Mouse (Mus musculus) frontal cortex, postnatal 14 days (tissue): Measurements from ENCODE around the gene Abca6.
A peak's percentile ranks its signal among the peaks of the same experiment; 100 is the strongest.

Experiments used
- DNase-seq, 2 experiments: peaks; one replicate each; pipeline ENCODE4 v3.0.0; 2022; ENCODE audit warnings: low spot score in 2 of 2

Gene Abca6

GRCm38 (mm10) chr11:110196561-110197306 lies 54.8 kb downstream of the Abca6 start:
- no peak for DNase-seq

GRCm38 (mm10) chr11:110195310-110195709 lies 56.3 kb downstream of the Abca6 start:
- no peak for DNase-seq

- DNase-seq = no peak
Measured at GRCm38 (mm10) chr11:110171212-110171611, 80.4 kb downstream of the Abca6 start.

GRCm38 (mm10) chr11:110167459-110168251 lies 83.9 kb downstream of the Abca6 start, which contains the start of gene Abca9:
TSS of gene Abca9 (minus strand) at chr11:110168196.
- peak; percentile 13 to 17 for DNase-seq

GRCm38 (mm10) chr11:110165822-110166221 lies 85.8 kb downstream of the Abca6 start:
- no peak for DNase-seq

- no peak for DNase-seq
Measured at GRCm38 (mm10) chr11:110165409-110165808, 86.2 kb downstream of the Abca6 start.

GRCm38 (mm10) chr11:110157059-110157458 lies 94.5 kb downstream of the Abca6 start:
- no peak for DNase-seq

- DNase-seq = no peak
Measured at GRCm38 (mm10) chr11:110155985-110156384, 95.6 kb downstream of the Abca6 start.

GRCm38 (mm10) chr11:110147640-110148039 lies 103.9 kb downstream of the Abca6 start:
- no peak for DNase-seq

GRCm38 (mm10) chr11:110145421-110145820 lies 106.2 kb downstream of the Abca6 start:
- no peak for DNase-seq

- no peak for DNase-seq
Measured at GRCm38 (mm10) chr11:110130760-110131159, 120.8 kb downstream of the Abca6 start.
